Mouse (Mus musculus) liver, adult 2 months (tissue): ENCODE results near the gene Gm13304. TPM values are rescaled to one million over a fixed set of nuclear protein-coding genes. Genes with fewer than 3 reads are reported as not detected.
"Not testable (repeated sequence)": the region's sequence is repeated elsewhere in the genome, so short reads cannot be mapped to it uniquely, and the experiment has no call there.

Source experiments
- DNase-seq: peaks from one replicate; pipeline ENCODE4 v3.0.0-alpha.2; 2011; ENCODE audit warnings: low read depth, low spot score; ENCODE audit errors: extremely low read depth
- H3K27ac ChIP-seq: fragments of 200-500 bp; replicated peaks from 2 replicates; pipeline ENCODE4 v1.5.1; 2012; ENCODE audit warnings: low read depth, mild to moderate bottlenecking, control low read depth, inconsistent platforms, low read length; ENCODE audit not compliant: insufficient read depth
- H3K27me3 ChIP-seq: fragments of 200-500 bp; 2 replicates; pipeline ENCODE4 v1.6.1; 2012; ENCODE audit warnings: mild to moderate bottlenecking, moderate library complexity, low read length, inconsistent platforms; ENCODE audit not compliant: control insufficient read depth, insufficient read depth
- H3K36me3 ChIP-seq: fragments of 200-500 bp; 2 replicates; pipeline ENCODE4 v1.6.1; 2012; ENCODE audit warnings: low read length, inconsistent platforms; ENCODE audit not compliant: control insufficient read depth, insufficient read depth
- H3K4me1 ChIP-seq: fragments of 200-500 bp; 2 replicates; pipeline ENCODE4 v1.6.1; 2011; ENCODE audit warnings: low read length; ENCODE audit not compliant: control insufficient read depth, insufficient read depth
- H3K4me3 ChIP-seq: fragments of 200-500 bp; 2 replicates; pipeline ENCODE4 v1.5.1; 2011; ENCODE audit warnings: low read depth, mild to moderate bottlenecking, control low read depth, low read length, moderate library complexity; ENCODE audit not compliant: insufficient read depth
- H3K79me2 ChIP-seq: fragments of 200-500 bp; 2 replicates; pipeline ENCODE4 v1.6.1; 2012; ENCODE audit warnings: inconsistent platforms, mild to moderate bottlenecking, low read length, moderate library complexity; ENCODE audit not compliant: control insufficient read depth, insufficient read depth
- H3K9ac ChIP-seq: fragments of 200-500 bp; 2 replicates; pipeline ENCODE4 v1.6.1; 2012; ENCODE audit warnings: low read depth, mild to moderate bottlenecking, control low read depth, inconsistent platforms, low read length
- WGBS: fragments of 180-500 bp; shearing (Covaris S2); methylation state at CpG from one replicate; pipeline ENCODE4 v1.1.7; 2018; 5-methylcytosine and 5-hydroxymethylcytosine counted together
- polyA plus RNA-seq: library from polyadenylated mRNA; depleted of rRNA; stranded (reverse); fragments of >200 nt; gene quantifications from 2 replicates; pipeline ENCODE4 v1.2.3, GENCODE M21; 2012; rRNA removed
- total RNA-seq: library from RNA; depleted of rRNA; stranded (reverse); fragments of >200 nt; gene quantifications from 2 replicates; pipeline ENCODE4 v1.2.3, GENCODE M21; 2014; rRNA removed

Gm13304 gene
- total RNA-seq = 0.92 TPM in 1 of 2 replicates, not detected in the other
- not detected in 2 replicates for polyA plus RNA-seq

GRCm38 (mm10) chr4:42114517-42114916 is at the start of gene Gm13304:
Gene Gm13304 (plus strand): TSS chr4:42114817.
- H3K9ac ChIP-seq, DNase-seq, H3K4me3 ChIP-seq, H3K79me2 ChIP-seq, H3K4me1 ChIP-seq, H3K36me3 ChIP-seq, H3K27ac ChIP-seq, H3K27me3 ChIP-seq: not testable (repeated sequence)
- WGBS = no CpG with 5 or more reads among the region's 5 CpGs

GRCm38 (mm10) chr4:42090907-42091306 is 23.7 kb upstream of the Gm13304 start, which contains the start of gene Gm3893:
Gene Gm3893 (plus strand): TSS chr4:42091207.
- not testable (repeated sequence) for H3K4me1 ChIP-seq, DNase-seq, H3K9ac ChIP-seq, H3K79me2 ChIP-seq, H3K36me3 ChIP-seq, H3K27me3 ChIP-seq, H3K27ac ChIP-seq, H3K4me3 ChIP-seq
- no CpG with 5 or more reads among the region's 2 CpGs for WGBS

GRCm38 (mm10) chr4:42153136-42153535 is 38.5 kb downstream of the Gm13304 start, which contains the start of gene Gm13306:
Gene Gm13306 (plus strand): TSS chr4:42153436.
- H3K4me3 ChIP-seq = not testable (repeated sequence)

More at GRCm38 (mm10) chr4:42153136-42153535, 38.5 kb downstream of the Gm13304 start, which contains the start of gene Gm13306:
- WGBS = no CpG with 5 or more reads among the region's 9 CpGs
- H3K27me3 ChIP-seq, H3K36me3 ChIP-seq, H3K79me2 ChIP-seq, DNase-seq, H3K9ac ChIP-seq, H3K27ac ChIP-seq, H3K4me1 ChIP-seq: not testable (repeated sequence)

Other genes with a start within 250 kb of the Gm13304 start
- gene Gm21541, start 211.2 kb upstream of the Gm13304 start, total RNA-seq = not detected in 2 replicates
- gene Gm21541, start 211.2 kb upstream of the Gm13304 start, polyA plus RNA-seq = not detected in 2 replicates
- gene Gm20878, start 173.2 kb upstream of the Gm13304 start, total RNA-seq = not detected in 2 replicates
- gene Gm20878, start 173.2 kb upstream of the Gm13304 start, polyA plus RNA-seq = 0.27 and 0.33 TPM in 2 replicates
- gene Fam205a4, start 148.8 kb upstream of the Gm13304 start, total RNA-seq = not detected in 2 replicates
- gene Fam205a4, start 148.8 kb upstream of the Gm13304 start, polyA plus RNA-seq = not detected in 2 replicates
- not detected in 2 replicates for gene Gm21093, start 80.1 kb upstream of the Gm13304 start, total RNA-seq
- not detected in 2 replicates for gene Gm21093, start 80.1 kb upstream of the Gm13304 start, polyA plus RNA-seq
- not detected in 2 replicates for gene Gm3893, start 23.6 kb upstream of the Gm13304 start, total RNA-seq
- not detected in 2 replicates for gene Gm3893, start 23.6 kb upstream of the Gm13304 start, polyA plus RNA-seq
- gene Gm13306, start 38.6 kb downstream of the Gm13304 start, total RNA-seq = not detected in 2 replicates
- not detected in 2 replicates for gene Gm13306, start 38.6 kb downstream of the Gm13304 start, polyA plus RNA-seq
- gene Gm13305, start 53.8 kb downstream of the Gm13304 start, total RNA-seq = not detected in 2 replicates
- 0.10 TPM in 1 of 2 replicates, not detected in the other for gene Gm13305, start 53.8 kb downstream of the Gm13304 start, polyA plus RNA-seq
- gene Gm10600, start 125.8 kb downstream of the Gm13304 start, total RNA-seq = not detected in 2 replicates
- not detected in 2 replicates for gene Gm10600, start 125.8 kb downstream of the Gm13304 start, polyA plus RNA-seq
- gene Ccl21b, start 140.9 kb downstream of the Gm13304 start, total RNA-seq = not detected in 2 replicates
- gene Ccl21b, start 140.9 kb downstream of the Gm13304 start, polyA plus RNA-seq = not detected in 2 replicates
- gene Gm21953, start 179.4 kb downstream of the Gm13304 start, total RNA-seq = not detected in 2 replicates
- gene Gm21953, start 179.4 kb downstream of the Gm13304 start, polyA plus RNA-seq = not detected in 2 replicates
- gene Fam205a3, start 203.5 kb downstream of the Gm13304 start, total RNA-seq = not detected in 2 replicates
- gene Fam205a3, start 203.5 kb downstream of the Gm13304 start, polyA plus RNA-seq = not detected in 2 replicates